Mouse (Mus musculus) c-Kit-positive CD71-positive TER-119-positive erythroid progenitor cells, embryonic 14.5 days (primary cell): ENCODE measurements around the gene Rhbdd1.

Experiments used
- DNase-seq: peaks from one replicate; pipeline ENCODE4 v3.0.0-alpha.2; 2013; ENCODE audit warnings: low spot score

Rhbdd1 gene

DNA sequence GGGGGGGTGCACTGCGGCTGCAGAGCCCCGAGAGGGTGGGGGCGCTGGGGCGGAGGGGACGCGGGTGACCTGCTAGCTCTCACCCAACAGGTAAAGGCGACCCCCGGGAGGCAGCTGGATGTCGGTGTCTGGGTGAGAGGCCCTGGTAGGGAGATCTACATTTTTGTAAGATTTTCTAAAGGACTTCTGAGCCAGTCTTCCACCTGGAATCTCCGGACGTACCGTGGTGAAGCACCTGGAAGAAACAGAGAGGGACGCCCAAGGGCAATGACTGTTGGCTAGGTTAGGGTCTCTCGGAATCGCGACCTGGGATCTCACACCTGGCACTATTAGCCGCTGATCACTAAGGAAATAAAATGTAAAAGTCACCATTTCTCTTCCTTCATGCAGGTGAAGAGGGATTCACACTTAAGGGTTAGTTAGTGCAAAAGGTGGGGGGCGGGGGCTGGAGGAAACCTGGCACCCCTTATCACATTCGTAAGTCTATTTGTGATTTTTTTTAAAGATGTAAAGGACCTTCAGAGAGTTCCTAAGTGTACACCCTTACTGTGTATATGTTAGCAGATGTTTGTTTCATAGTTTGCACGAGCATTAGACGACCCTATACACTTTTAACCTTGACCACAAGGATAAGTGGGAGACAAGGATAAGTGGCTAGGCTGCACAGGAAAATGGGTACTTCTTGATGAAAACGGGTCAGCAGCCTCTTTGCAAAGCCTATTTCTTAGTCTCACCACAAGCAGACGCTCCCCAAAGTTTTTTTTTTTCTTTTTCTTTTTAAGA is 24.1 kb upstream of the Rhbdd1 start:
- DNase-seq, result no peak

DNA sequence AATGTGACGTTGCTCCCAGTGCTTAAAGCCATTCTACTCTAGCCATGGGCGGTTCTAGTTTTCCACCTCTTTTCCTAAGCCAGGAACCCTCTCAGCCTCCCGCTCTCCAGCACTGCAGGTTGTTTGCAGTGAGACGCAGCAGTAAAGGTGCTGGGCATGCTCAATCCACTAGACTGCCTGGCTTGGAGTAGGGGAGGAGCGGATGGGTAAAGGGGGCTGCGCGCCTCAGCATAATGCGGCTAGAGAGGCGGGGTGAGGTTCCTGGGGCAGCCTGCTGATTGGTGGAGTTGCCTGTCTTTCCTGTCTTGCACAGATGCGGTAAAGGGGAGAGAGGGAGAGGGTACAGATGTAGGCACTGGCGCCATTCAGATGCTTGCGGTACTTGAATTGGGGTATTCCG is 23.5 kb upstream of the Rhbdd1 start:
- DNase-seq, result no peak

DNA sequence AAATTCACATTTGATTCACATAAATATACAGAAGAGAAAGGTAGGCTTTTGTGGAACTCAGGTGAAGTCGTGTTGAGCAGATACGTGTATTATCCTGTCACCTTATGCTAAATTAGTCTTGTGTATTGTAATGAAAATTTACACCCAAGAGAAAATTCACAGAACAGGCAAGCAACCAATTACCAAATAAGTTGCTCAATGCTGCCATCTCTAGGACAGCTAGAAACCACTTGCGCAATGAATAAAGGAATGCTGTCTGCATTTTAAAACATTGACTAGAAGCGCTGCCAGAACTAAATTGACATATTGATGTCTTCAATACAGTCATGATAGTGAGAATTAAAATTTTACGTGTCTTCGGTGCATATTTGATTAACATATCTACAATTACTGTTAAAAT is 22.1 kb upstream of the Rhbdd1 start:
- DNase-seq, result no peak

DNA sequence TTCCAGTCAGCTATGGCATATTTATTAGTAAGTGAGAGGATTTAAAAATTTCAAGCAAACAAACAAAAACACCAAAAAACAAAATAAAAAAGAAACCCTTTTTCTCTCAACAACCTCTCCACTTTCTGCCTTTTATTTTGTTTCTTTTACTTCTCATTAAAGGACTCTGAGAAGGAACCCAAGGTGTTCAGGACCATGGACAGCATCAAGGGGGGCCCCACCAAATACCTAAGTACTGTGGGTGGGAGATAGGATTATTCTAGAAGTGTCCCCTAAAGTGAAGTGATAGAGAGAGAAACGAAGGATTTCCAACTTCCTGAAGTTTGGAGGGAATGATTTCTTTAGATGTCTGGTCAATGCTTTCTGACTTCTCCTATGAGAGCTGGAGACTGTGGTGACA is 17.7 kb upstream of the Rhbdd1 start:
- no peak for DNase-seq

DNA sequence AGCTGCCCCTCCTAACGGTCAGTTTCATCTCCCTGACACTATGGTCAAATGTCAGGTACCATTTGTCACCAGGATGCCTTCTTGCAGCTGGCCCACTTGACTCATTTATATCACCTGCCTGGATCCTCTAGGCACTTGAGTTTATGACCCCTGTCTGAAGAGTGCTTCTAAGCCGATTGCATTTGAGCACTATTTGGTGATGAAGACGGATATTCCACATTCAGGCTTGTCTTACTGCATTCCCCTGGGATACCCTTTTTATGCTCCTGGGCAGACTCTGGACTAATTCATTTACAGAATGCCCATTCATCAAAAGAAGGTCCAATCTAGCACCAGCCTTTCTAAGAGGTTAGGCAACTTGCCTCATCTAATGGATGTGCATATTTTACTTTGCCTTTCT is 11.8 kb upstream of the Rhbdd1 start:
- no peak for DNase-seq

DNA sequence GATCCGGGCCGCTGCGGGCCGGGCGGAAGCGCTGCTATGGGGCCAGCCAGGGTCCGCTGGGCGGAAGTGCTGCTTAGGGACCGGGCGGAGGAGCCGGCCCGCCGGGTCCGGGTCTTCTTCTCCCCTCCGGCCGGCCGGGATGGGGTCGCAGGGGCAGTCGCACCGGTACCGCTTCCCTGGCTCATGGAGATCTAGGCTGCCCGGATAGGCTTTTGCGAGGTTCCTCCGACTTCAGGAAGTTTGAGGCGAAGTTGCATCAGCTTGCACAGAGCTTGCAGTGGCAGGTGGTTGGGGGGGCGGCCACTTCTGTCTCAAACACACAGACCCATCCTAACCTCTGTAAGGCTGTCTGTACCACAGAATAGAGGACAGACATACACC is 484 bp downstream of the Rhbdd1 start:
- DNase-seq, result no peak

DNA sequence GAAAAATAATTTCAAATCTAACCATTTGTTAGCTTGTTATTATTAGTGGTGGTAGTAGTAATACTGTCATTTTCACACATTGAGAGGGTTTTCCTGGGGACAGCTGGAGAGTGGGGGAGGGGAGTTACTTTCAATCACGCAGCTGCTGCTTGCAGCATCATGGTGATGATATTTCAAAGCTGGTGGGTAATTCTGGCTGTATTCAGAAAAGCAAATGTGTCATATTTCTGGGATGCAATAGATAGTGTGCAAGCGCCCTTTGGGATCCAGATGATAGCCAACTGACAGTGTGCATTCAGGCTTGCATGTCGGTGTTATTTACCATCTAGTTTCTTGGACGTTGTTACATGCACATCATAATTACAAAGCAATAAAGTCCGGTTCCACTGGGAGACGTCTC is 4.2 kb downstream of the Rhbdd1 start:
- DNase-seq, result no peak

DNA sequence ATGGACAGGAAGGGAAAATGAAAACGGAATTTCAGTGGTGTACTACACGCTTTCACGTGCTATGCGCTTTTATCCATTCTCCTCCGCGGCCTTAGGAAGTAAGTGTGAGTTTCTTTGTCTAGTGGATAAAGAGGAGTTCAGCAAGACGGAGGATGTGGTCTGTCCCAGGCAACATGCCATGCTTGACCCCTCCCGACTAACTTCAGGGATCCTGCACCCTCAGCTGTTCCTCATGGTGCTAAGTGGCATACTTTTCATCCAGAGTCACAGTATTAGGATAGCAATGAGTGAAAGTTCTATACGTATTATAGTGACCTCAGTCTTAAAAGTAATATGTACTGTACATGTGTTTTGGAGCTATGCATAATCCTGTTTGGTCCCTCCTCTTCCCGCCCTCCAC is 4.6 kb downstream of the Rhbdd1 start:
- DNase-seq, result no peak

DNA sequence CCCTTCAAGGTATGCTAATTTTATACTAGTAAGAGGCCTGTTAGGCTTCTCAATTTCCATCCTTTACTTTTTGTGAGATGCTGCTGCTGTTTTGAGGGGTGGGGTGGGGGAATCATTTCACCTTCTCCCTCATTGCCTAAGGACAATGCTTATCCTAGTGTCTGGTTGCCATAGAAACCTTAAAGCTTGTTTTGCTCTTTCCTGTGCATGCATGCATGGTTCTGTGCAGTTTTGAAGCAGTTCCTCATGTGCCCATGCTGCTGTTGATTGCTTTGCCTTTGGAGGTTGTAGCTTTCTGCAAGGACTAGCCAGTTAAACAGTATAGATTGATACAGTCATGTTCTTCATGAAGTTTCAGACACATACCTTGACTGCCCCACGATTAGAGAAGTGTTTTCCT is 5.2 kb downstream of the Rhbdd1 start:
- DNase-seq, result no peak

DNA sequence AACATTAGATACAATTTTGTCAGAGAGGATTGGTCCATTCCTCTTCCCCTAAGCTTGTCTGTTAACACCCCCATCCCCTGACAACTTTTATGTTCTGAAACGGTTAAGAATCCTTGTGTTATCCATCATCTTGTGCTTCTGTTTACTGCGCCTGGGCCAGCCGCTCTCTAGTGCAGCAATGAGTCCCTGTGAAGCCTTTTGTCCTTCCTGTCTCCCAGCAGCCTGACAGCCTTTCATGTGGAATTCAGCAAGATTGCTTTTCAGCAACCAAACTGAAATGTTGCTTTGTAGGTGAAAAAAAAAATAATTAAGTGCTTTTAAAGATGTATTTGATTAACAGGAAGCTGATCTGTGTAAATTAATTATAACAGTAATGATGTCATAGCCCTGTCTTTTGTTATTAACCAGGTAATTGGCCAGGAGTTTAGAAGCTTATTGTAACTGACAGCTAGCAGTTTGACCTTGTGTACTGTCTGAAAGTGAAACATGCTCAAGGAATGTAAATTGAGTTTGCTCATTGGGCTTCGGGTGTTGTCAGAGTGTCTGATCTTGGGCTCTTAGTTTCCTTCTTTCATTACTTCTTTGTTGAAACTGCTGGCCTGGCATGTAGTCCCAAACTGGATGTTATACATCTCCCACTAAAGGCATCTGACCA is 8.0 kb downstream of the Rhbdd1 start:
- DNase-seq, result no peak

DNA sequence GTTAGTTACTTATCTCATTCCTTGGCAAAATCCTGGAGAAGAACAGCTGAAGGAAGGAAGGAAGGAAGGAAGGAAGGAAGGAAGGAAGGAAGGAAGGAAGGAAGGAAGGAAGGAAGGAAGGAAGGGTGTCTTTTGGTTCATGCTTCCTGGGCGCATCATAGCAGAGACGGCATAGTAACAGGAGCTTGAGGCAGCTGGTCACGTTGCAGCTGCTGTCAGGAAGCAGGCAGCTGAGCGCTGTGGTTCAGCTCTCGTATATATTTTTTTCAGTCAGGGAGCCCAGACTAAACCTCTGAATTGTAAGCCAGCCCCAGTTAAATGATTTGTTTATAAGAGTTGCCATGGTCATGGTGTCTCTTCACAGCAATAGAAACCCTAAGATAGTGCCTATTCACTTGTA is 9.9 kb downstream of the Rhbdd1 start:
- no peak for DNase-seq

DNA sequence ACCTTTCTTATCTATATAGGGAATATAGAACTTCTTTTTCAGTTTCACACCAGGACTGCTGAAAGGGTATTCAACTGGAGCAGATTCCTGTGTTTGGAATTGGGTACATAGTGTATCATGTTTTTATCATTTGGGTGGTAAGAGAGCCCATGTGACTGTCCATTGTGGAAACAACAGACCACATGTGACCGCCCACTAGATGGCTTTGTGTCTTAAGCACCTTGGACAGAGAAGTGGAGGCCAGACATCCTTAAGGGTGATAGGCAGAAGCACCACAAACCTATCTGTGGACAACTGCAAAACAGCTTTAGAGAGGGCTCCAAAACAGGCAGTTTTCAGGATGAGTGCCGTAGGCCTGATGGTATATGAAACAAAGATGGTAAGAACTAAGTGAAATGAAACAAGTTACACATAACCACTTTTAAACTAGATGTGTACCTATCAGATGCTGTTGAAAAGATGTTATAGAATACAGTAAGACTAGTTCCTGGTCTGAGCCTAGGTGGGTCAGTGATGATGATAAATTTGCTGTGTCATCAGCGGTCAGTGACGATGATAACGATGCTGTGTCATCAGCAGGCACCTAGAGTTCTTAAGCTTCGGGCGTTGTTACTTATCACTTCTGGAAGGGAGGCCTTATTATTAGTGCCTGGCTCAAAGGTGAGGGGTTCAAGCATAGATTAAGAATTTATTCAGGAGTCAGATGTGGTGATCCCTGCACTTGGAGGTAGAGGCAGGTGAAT is 12.0 kb downstream of the Rhbdd1 start:
- DNase-seq, result no peak

DNA sequence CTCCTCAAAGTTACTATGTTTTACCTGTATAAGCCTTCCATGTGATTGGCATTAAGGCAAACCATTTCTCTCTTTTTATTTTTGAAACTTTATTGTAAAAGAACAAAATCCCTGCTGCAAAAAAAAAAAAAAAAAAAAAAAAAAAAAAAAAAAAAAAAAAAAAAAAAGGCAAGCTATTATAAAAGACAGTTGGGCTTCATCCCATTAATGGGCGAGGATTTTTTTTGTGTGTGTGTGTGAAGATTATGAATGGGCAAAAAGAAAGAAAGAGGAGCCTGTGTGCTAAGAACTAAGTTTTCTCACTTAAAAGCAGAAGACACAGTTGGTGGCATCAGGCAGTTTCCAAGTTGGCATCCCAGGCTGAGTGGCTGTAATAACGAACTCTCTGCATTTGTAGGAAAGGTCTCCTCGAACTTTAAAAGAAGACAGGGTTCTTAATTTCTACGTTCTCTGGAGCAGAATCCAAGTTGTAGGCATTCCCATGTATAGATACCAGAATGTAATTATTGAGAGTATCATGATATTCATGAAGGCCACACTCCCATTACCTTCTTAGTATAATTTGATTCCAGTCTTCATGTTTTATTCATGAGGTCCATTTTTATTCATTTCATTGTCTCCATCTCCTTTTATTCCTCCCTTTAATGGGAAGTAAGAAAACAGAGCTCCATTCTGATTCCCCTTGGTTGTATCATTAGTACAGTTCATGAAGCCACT is 13.1 kb downstream of the Rhbdd1 start:
- DNase-seq, result no peak

DNA sequence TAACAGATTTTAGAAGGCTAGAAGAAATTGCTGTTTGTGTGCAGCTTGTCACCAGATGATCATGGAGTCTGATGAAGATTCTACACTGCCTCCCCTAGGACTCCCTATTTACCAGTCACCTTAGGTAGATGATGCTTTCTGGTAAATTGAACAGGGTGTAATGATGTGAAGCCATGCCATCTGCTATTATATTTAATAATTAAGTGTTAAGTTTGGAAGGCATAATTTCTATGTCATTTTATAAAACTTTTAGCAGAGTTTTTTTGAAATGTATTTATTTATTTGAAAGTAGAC is 13.6 kb downstream of the Rhbdd1 start:
- no peak for DNase-seq

DNA sequence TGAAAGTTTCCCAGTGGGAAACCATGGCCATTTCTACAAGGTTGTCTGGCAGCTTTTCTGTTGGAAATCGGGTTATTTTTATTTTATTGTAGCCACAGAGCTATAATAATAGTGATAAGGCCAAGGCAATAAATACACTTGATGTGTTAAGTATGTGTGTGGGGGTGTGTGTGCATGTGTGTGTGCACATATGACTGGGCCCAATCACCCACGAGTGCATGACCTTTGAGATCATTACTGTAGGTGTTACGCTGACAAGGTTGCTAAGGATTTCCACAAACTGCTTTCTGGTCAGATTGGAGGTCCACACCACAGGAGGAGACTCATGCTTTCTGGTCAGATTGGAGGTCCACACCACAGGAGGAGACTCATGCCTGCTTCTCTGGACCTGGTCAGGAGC is 18.3 kb downstream of the Rhbdd1 start:
- no peak for DNase-seq

DNA sequence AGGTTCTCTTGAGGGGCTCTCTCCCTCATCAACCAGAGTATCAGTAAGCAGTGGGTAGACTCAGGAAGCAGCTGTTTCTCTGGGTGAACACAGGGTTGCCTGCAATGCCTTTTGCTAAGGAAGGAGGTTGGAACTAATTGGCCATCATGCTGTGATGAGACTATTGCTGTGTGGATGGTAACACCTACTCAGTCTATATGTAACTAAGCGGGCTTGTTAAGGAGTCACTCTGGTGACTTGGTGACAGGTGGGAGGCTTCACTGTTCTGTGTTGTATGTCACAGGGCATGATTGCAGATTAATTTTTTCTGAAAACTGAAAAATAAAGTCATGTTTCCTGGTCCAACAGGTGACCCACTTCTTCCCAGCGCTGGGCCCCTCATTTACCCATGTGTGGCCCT is 36.8 kb downstream of the Rhbdd1 start:
- no peak for DNase-seq

DNA sequence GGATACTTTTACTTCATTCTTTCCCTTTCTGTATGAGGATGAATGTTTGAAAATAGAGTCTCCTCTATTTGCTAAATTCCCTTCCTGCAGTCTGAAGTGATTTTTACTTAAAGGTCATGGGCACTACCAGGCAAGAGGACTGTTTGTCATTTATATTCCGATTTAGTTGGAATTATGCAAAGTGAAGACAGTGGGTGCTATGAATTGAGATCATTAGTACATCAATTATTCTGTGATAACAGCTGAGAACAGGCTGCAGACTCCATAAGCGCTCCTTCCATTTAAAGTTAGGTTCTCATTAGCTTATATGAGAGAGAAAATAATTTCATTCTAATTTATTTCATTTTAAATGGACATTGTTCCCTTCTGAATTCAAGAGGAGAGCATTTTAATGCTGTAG is 37.5 kb downstream of the Rhbdd1 start:
- no peak for DNase-seq

DNA sequence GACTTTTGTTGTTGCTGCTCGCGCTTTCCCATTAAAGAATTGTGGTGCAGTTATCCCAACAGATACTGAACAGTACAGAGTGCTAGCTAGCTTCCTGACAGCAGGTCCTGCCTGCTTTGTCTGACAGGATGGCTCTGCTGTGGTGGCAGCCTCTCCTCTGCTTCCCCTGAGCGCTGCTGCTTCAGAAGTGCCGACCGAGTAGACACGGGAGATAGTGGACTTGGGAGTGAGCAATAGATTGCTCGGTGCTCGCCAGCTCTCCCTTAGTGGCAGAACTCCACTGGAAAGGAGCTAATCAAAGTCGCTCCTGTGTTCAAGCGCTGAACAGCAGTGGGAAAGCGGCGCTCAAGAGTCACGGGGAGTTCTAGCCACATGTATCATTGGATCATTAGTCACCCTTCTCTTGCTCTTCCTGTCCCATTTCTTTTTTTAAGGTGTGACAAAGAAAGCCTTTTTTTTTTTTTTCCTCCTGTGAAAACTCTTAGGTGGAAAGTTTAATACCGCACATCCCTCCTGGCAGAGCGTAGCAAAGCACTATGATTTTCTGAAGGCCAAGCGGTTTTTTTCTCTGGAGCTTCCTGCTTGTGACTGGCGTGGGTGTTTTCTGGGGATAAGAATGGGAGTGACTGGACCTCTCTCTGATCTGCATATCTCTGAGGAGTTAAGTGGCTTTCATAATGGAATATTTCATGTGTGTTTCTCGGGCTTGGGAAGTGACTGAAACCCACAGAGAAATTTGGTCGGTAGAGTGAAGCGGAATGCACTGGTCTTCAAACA is 42.8 kb downstream of the Rhbdd1 start:
- no peak for DNase-seq

DNA sequence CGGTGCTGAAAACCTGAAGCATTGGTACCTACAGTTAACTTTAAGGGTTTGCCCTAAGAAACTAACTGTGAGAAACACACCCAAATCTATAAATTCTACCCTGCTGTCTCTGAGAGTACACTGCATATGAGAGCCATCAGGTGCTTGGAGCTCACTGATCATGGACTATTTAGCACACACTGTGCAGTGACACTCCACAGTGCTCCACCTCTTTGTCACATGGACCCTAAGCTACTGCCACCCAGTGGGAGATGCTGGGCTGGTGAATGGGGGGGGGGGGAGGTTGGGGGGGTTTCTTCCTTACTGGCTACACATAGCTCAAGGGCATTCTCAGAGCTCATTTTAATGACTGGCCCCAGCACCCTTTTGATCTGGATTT is 43.4 kb downstream of the Rhbdd1 start:
- DNase-seq, result no peak

DNA sequence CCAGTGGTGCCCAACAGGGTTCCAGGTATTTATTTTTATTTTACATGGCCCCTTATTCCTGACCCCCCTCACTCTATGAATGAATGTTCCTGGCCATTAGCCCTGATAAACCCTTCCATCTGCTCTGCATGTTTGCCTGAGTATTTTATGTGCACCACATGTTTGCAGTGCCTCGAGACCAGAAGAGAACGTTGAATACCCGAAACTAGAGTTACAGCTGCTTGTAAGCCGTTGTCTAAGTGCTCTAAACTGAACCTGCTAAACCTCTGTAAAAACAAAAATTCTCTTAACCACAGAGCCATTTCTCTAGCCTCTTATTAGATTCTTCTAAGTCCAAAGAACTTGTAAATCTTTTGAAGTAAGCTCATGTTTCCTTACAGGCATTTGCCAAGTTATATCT is 45.0 kb downstream of the Rhbdd1 start:
- DNase-seq, result no peak

DNA sequence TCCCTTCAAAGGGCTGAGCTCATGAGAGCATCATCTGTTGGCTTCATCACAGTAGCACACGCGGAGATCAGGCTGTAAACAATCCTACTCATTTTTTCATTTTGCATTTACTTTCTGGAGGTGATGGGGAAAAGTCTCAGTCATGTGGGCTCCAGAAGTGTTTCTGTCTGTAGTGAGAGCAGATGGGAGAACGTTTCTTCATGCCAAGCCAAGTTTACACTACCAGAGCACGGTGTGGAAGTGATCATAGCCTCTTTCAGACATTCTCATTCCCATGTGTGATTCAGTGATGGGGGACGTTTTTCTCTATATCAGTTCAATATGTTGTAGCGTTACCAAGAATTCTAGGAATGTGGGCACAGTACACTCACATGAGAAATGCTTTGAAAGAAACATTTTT is 45.9 kb downstream of the Rhbdd1 start:
- no peak for DNase-seq

DNA sequence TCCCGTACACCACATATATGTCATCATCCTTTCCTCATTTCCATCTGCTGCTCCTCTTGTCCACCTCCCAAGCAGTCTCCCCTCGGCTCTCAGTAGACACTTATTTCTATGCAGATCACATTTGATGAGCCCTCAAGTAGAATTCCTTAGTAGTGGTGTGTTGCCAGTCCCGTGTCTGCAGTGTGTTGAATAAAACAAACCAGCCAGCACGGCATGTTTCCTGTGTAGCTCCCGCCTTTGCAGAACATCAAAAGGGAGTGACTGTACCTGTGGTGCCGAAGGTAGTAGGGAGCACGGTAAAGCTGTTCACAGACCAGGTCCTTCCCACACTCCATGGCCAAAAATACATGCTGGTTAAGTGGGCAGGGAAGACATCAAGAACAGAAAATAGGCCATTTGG is 47.8 kb downstream of the Rhbdd1 start:
- DNase-seq, result no peak
